Mouse (Mus musculus) lung, adult 2 months (tissue): ENCODE measurements around the gene Gm9833.
"Not testable (repeated sequence)": the region's sequence is repeated elsewhere in the genome, so short reads cannot be mapped to it uniquely, and the experiment has no call there.

ENCODE experiments used
- CTCF ChIP-seq: fragments of 200-500 bp; IDR thresholded peaks from 2 replicates; pipeline ENCODE4 v1.5.1; 2011; ENCODE audit warnings: mild to moderate bottlenecking, low read length, control low read depth; ENCODE audit not compliant: insufficient read depth
- POLR2A ChIP-seq: fragments of 200-500 bp; IDR thresholded peaks from 2 replicates; pipeline ENCODE4 v1.6.1; 2011; ENCODE audit warnings: low read depth, mild to moderate bottlenecking, control low read depth, low read length, borderline replicate concordance; ENCODE audit errors: extremely low read depth

DNA sequence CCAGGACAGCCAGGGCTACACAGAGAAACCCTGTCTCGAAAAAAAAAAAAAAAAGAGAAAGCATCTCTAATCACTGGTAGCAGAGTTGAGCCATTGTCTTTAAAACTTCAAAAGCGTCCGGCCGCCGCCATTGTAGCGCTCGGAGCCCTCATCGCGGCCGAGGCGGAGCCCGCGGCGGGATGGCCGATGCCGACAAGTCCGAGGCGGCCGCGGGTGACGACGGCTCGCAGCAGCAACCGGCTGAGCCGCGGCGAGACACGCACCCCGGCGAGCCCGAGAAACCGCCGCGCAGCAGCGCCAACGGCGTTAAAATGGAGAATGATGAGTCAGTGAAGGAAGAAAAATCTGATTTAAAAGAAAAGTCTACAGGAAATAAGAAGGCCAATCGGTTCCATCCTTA, at the start of gene Gm9833:
- not testable (repeated sequence) for TF ChIP-seq CTCF, POLR2A
